Mouse (Mus musculus) neural tube, embryonic 15.5 days (tissue): ENCODE data around the gene Stab2. TPM values are rescaled to one million over a fixed set of nuclear protein-coding genes. Genes with fewer than 3 reads are reported as not detected.
A peak's percentile ranks its signal among the peaks of the same experiment; 100 is the strongest.

Experiments
- ATAC-seq: fragments of 200-750 bp; cut with Nextera tagmentation; 2 replicates; pipeline ENCODE4 v1.8.0; 2017; ENCODE audit warnings: mild to moderate bottlenecking, moderate TSS enrichment, moderate library complexity; ENCODE audit not compliant: low FRiP score
- H3K27ac ChIP-seq: fragments of 300-500 bp; sonication (generic); replicated peaks from 2 replicates; pipeline ENCODE4 v1.5.1; 2015; ENCODE audit warnings: mild to moderate bottlenecking, inconsistent platforms
- H3K27me3 ChIP-seq: fragments of 300-500 bp; sonication (generic); replicated peaks from 2 replicates; pipeline ENCODE4 v1.6.1; 2015; ENCODE audit warnings: inconsistent platforms
- H3K36me3 ChIP-seq: fragments of 300-500 bp; sonication (generic); 2 replicates; pipeline ENCODE4 v1.6.1; 2015; ENCODE audit warnings: inconsistent platforms
- H3K4me1 ChIP-seq: fragments of 300-500 bp; sonication (generic); 2 replicates; pipeline ENCODE4 v1.6.1; 2015; ENCODE audit warnings: inconsistent platforms
- H3K4me2 ChIP-seq: fragments of 300-500 bp; sonication (generic); 2 replicates; pipeline ENCODE4 v1.6.1; 2015; ENCODE audit warnings: inconsistent platforms, mild to moderate bottlenecking, moderate library complexity
- H3K4me3 ChIP-seq: fragments of 300-500 bp; sonication (generic); replicated peaks from 2 replicates; pipeline ENCODE4 v1.5.1; 2015; ENCODE audit warnings: mild to moderate bottlenecking, inconsistent platforms
- H3K9ac ChIP-seq: fragments of 300-500 bp; sonication (generic); replicated peaks from 2 replicates; pipeline ENCODE4 v1.6.1; 2015; ENCODE audit warnings: mild to moderate bottlenecking, inconsistent platforms
- H3K9me3 ChIP-seq: fragments of 300-500 bp; sonication (generic); replicated peaks from 2 replicates; pipeline ENCODE4 v1.6.1; 2016; ENCODE audit warnings: inconsistent platforms
- WGBS: fragments of 180-500 bp; shearing (Covaris S2); methylation state at CpG from one replicate; pipeline ENCODE4 v1.1.7; 2015; ENCODE audit warnings: mixed read lengths; 5-methylcytosine and 5-hydroxymethylcytosine counted together
- polyA plus RNA-seq: library from polyadenylated mRNA; unstranded; fragments of >200 nt; fragmentation: Nextera tagmentation; extraction: Ambion mirVana; gene quantifications from 2 replicates; pipeline ENCODE4 v1.2.1, GENCODE M21; 2015

Gene Stab2
- polyA plus RNA-seq, 1 experiment from 2014 or later, result 0.33 TPM

DNA sequence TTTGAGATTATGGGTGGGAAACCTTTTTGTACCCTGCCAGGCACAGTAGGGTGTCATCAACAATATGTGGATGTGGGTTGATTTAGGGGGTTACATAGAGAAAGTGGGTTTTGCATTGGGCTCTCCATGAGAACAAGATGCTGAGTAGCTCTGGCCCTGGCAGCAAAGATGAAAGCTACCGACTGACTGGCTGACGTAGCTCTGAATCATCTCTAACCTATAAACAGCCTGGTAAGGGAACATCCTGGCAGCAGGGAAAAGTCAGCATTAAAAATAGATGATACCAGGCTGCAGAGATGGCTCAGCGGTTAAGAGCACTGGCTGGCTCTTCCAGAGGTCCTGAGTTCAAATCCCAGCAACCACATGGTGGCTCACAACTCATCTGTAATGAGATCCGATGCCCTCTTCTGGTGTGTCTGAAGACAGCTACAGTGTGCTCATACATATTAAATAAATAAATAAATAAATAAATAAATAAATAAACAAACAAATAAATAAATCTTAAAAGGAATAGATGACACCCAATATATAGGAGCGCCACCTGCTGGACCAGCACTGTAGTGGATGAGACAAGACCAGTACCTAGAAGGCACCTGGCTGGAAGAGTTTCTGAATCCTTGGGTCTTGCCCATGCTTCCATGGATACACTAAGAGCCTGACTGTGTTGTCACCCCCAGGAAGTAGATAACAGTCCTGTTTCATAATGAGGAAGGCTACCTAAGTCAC, 31.7 kb downstream of the Stab2 start:
- Histone ChIP-seq H3K4me3 (no peak overlapping the region), H3K4me1 (peaks cover 11% of the 10 kb centered on the region), H3K9ac (no peak overlapping the region), H3K4me2 (no peak overlapping the region), H3K9me3 (no peaks in the 10 kb centered on the region), H3K27me3 (no peaks in the 10 kb centered on the region), H3K36me3 (no peaks in the 10 kb centered on the region), H3K27ac (no peak overlapping the region)
- no peak for ATAC-seq
- WGBS, result 85% methylated on average over 5 of the region's 5 CpGs

GRCm38 (mm10) chr10:86973276-86973675, 34.5 kb downstream of the Stab2 start:
- Histone ChIP-seq H3K27me3 (no peaks in the 10 kb centered on the region), H3K4me1 (peaks cover 11% of the 10 kb centered on the region), H3K27ac (no peak overlapping the region), H3K9ac (no peak overlapping the region), H3K4me2 (no peak overlapping the region), H3K9me3 (no peaks in the 10 kb centered on the region), H3K36me3 (no peaks in the 10 kb centered on the region), H3K4me3 (no peak overlapping the region)
- WGBS, result 85% methylated on average over 5 of the region's 5 CpGs
- no peak for ATAC-seq

DNA sequence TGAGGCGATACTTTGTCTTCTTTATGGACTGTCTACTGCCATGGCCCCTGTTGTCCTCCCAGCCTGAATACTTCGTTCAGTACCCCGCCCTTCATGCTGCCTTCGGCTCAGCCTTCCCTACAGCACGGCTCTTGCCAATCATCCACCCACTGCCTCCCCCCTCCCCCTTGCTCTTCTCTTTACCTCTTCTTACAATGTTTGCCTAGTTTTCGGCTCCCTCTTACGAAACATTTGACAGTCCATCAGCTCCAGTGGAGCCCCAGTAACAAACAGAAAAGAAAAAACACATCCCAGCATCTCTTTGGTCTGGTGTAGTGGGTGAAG, 35.4 kb downstream of the Stab2 start:
- no peak overlapping the region for H3K27ac ChIP-seq
- WGBS, result 19% methylated on average over 7 of the region's 7 CpGs
- H3K4me3 ChIP-seq, result peak overlapping the region; percentile 29; the same call in 1 of the 2 replicates
- no peaks in the 10 kb centered on the region for H3K36me3 ChIP-seq
- ATAC-seq, result peak; percentile 82
- peaks cover 11% of the 10 kb centered on the region for H3K4me1 ChIP-seq
- no peaks in the 10 kb centered on the region for H3K9me3 ChIP-seq
- peak overlapping the region; percentile 54 for H3K4me2 ChIP-seq
- H3K9ac ChIP-seq, result no peak overlapping the region
- no peaks in the 10 kb centered on the region for H3K27me3 ChIP-seq

DNA sequence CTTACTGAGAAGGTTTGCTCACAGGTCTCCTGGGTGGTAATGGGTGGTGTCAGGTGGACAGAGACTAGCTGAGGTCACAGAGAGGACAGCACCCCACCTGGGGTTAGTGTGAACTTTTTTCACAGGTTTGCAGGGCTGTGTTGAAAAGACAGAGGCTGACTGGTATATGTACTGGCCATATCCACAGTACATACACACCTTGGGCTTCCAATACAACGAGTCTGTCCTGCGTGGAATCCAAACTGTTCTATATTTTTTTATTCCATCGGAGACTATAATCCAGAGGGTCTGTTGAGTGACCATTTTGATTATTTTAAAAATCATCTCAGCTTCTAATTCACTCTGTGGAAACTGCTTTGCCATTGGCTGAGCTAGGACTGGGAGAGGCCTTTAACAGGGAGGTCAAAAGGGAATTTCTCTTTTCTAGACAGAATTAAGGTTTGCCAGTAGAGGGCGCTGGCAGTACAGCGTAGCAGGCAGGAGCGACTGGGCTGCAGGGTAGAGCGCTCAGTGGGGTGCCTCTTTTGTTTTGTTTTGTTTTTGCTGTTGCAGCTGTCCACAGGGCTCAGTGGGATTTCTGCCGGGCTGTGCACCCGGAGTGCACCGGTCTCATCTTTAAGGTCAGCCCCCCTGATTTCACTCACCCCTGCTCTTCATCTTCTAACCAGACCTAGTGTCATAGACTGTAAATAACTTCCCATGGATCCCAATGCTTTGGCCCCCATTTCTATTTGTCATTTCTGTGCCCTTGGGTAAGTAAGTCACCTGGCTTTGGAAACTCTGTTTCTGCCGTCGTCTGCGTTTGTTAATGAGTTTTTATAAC, 35.9 kb downstream of the Stab2 start:
- Histone ChIP-seq H3K4me3 (peak overlapping the region; percentile 29), H3K4me1 (peaks cover 11% of the 10 kb centered on the region), H3K27ac (no peak overlapping the region), H3K36me3 (no peaks in the 10 kb centered on the region), H3K27me3 (no peaks in the 10 kb centered on the region), H3K9ac (0 out of 2 replicates have a peak overlapping the region, but pooled peaks have one; percentile 28), H3K9me3 (no peaks in the 10 kb centered on the region), H3K4me2 (peak overlapping the region; percentile 54)
- peak; percentile 85 for ATAC-seq
- 21% methylated on average over 13 of the region's 13 CpGs for WGBS

DNA sequence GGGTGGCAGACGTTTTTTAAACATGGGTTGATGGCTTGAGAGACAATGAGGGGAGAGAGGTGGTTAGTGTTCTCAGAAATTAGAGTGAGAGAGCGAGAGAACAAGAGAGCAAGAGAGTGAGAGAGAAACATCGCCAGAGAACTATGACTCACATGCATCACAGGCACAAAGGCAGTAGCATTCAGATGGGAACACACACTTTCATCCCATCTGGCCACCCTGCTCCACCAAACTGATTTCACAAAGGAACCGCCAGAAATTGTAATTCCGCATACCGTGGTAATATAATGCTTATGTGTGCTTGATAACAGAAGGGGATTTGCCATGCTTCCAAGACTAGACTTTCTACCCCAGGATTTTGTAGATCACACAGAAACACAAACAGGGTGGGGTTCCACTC, 38.5 kb downstream of the Stab2 start:
- Histone ChIP-seq H3K4me1 (peaks cover 11% of the 10 kb centered on the region), H3K36me3 (no peaks in the 10 kb centered on the region), H3K4me3 (no peak overlapping the region), H3K27ac (no peak overlapping the region), H3K9ac (no peak overlapping the region), H3K9me3 (no peaks in the 10 kb centered on the region), H3K27me3 (no peaks in the 10 kb centered on the region), H3K4me2 (no peak overlapping the region)
- 79% methylated on average over 6 of the region's 6 CpGs for WGBS
- no peak for ATAC-seq

DNA sequence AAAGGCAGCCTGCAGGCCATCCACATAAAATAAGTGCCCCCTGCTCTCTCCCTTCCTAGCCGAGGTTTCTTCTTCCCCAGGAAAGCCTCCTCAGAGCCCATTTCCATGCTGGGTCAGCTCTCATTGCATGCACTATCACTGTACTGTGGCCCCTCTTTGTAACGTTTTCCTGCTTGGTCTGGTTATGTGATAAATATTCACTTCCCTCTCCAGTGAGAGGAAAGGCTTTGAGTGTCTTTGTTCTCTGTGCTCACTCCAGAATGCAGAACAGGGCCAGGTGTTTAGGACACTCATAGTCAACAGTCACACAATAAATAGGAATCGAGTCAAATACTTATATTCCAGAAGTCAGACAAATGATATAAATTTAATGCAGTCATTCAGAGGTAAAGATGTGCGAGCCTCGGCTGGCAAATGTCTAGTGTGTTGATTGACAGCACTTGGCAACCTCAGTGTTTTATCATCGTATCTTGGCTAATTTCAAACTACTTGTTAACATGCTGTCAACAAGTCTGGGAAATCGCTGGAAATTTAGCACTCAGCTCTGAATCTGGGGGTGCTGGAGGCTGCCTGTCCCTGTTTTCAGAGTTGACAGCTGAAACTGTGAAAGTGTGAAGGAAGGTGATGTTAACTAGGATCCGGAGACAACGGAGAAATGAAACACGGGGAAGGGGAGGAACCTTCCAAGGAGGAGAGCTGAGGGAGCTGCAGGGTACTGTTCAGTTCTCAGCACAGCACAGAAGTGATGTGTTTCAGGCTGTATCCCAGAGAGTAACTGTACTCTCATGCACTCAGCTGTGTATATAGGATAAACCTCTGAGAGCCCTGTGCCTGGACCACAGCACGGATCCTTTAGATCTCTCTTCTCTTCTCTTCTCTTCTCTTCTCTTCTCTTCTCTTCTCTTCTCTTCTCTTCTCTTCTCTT, 46.0 kb downstream of the Stab2 start:
- no peak overlapping the region for H3K4me3 ChIP-seq
- H3K27ac ChIP-seq, result no peak overlapping the region
- H3K4me2 ChIP-seq, result no peak overlapping the region
- no peaks in the 10 kb centered on the region for H3K9me3 ChIP-seq
- no peaks in the 10 kb centered on the region for H3K4me1 ChIP-seq
- ATAC-seq, result no peak
- no peaks in the 10 kb centered on the region for H3K27me3 ChIP-seq
- H3K36me3 ChIP-seq, result no peaks in the 10 kb centered on the region
- 71% methylated on average over 11 of the region's 11 CpGs for WGBS
- no peak overlapping the region for H3K9ac ChIP-seq

- Histone ChIP-seq H3K9ac (no peak overlapping the region), H3K4me2 (no peak overlapping the region), H3K27ac (no peak overlapping the region), H3K4me3 (no peak overlapping the region), H3K27me3 (no peaks in the 10 kb centered on the region), H3K9me3 (no peaks in the 10 kb centered on the region), H3K4me1 (no peaks in the 10 kb centered on the region), H3K36me3 (no peaks in the 10 kb centered on the region)
- ATAC-seq, result no peak
- WGBS, result 95% methylated on average over 3 of the region's 3 CpGs
These were observed 52.5 kb downstream of the Stab2 start for GRCm38 (mm10) chr10:86955299-86955698.

DNA sequence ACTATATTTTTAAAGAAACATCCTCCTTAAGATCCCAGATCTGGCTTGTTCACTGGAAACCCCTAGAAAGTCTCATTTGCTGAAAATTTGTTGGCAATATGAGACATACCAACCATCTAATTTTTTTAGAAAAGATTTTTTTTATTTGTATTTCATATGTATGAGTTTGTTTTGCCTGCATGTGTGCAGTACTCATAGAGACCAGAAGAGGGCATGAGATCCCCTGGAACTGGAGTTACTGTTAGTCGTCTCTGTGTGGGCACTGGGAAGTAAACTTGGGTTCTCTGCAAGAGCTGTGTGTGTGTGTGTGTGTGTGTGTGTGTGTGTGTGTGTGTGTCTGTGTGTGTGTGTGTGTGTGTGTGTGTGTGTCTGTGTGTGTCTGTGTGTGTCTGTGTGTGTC, 55.1 kb downstream of the Stab2 start:
- H3K27ac ChIP-seq, result no peak overlapping the region
- H3K4me2 ChIP-seq, result no peak overlapping the region
- no peaks in the 10 kb centered on the region for H3K36me3 ChIP-seq
- no peak for ATAC-seq
- no peaks in the 10 kb centered on the region for H3K9me3 ChIP-seq
- H3K27me3 ChIP-seq, result no peaks in the 10 kb centered on the region
- no peak overlapping the region for H3K4me3 ChIP-seq
- no peak overlapping the region for H3K9ac ChIP-seq
- H3K4me1 ChIP-seq, result no peaks in the 10 kb centered on the region
- 54% methylated on average over 1 of the region's 1 CpGs for WGBS

DNA sequence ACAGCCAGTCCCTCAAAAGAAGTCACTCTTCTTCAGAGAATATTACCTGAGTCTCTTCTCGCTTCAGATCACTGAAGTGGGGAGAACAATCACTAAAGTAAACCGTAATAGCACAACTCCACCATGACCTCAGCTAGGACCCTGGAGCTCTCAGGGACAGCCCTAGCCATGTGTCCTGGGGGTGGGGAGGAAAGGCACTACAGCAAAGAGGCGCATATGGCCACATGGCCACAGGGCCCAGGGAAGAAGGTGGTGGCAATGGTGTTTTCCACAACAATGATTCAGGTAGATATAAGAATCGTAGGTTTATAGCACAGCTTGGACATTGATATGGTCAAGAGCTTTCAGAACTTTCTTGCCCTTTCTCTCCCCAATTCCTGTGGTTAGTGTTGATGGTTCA, 57.0 kb downstream of the Stab2 start:
- WGBS, result 89% methylated on average over 4 of the region's 4 CpGs
- no peak for ATAC-seq
- no peak overlapping the region for H3K4me2 ChIP-seq

DNA sequence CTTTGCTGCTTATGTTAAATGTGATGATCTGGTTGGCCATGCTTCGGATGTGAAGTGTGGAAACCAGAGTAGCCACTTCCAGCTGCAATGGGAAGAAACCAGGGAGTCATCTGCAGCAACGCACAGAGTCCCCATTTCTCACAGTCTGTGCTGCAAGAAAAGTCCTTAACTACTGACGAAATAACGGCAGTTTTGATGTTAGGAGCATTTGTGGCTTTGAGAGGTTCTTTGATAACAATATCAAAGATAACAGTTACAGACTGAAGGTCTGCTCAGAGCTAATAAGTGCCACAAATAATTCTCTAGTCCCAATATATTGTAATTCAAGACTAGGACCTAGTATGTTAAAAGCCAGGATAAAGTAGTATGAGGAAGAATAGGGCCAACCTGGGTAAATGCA, 57.9 kb downstream of the Stab2 start:
- Histone ChIP-seq H3K4me2 (no peak overlapping the region), H3K4me3 (no peak overlapping the region), H3K9me3 (no peaks in the 10 kb centered on the region), H3K36me3 (no peaks in the 10 kb centered on the region), H3K27ac (no peak overlapping the region), H3K9ac (no peak overlapping the region), H3K4me1 (0 out of 2 replicates have a peak, but pooled peaks cover 3% of the 10 kb centered on the region), H3K27me3 (no peaks in the 10 kb centered on the region)
- ATAC-seq, result no peak
- WGBS, result 92% methylated on average over 4 of the region's 4 CpGs

More for the DNA sequence above, 57.0 kb downstream of the Stab2 start:
- 0 out of 2 replicates have a peak, but pooled peaks cover 3% of the 10 kb centered on the region for H3K4me1 ChIP-seq
- H3K4me3 ChIP-seq, result no peak overlapping the region
- no peaks in the 10 kb centered on the region for H3K9me3 ChIP-seq
- no peaks in the 10 kb centered on the region for H3K36me3 ChIP-seq
- H3K27me3 ChIP-seq, result no peaks in the 10 kb centered on the region
- H3K9ac ChIP-seq, result no peak overlapping the region
- H3K27ac ChIP-seq, result no peak overlapping the region

- 71% methylated on average over 2 of the region's 2 CpGs for WGBS
- no peaks in the 10 kb centered on the region for H3K27me3 ChIP-seq
- H3K4me3 ChIP-seq, result no peak overlapping the region
- H3K4me1 ChIP-seq, result 0 out of 2 replicates have a peak, but pooled peaks cover 3% of the 10 kb centered on the region
- H3K27ac ChIP-seq, result no peak overlapping the region
- H3K9me3 ChIP-seq, result no peaks in the 10 kb centered on the region
- H3K36me3 ChIP-seq, result no peaks in the 10 kb centered on the region
- H3K9ac ChIP-seq, result no peak overlapping the region
- no peak overlapping the region for H3K4me2 ChIP-seq
- ATAC-seq, result no peak
These were observed 60.3 kb downstream of the Stab2 start for GRCm38 (mm10) chr10:86947541-86947940.
